Mouse (Mus musculus) gastrocnemius, adult 2 months (tissue): Measurements from ENCODE around the gene Ptch2. TPM values are rescaled to one million over a fixed set of nuclear protein-coding genes. Genes with fewer than 3 reads are reported as not detected.

Source experiments
- DNase-seq: peaks from one replicate; pipeline ENCODE4 v3.0.0; 2022
- H3K27ac ChIP-seq: fragments of 200-600 bp; 2 replicates; pipeline ENCODE4 v1.8.1; 2022; ENCODE audit warnings: mild to moderate bottlenecking
- H3K4me3 ChIP-seq: fragments of 200-600 bp; 2 replicates; pipeline ENCODE4 v1.8.1; 2022; ENCODE audit warnings: mild to moderate bottlenecking, moderate library complexity
- CTCF ChIP-seq: fragments of 200-600 bp; IDR thresholded peaks from 2 replicates; pipeline ENCODE4 v1.8.1; 2022; ENCODE audit warnings: antibody characterized with exemption, mild to moderate bottlenecking, moderate library complexity
- intact Hi-C: fragments of 180-260 bp; cut with DNase I; formaldehyde crosslinking; loops from one replicate; pipeline ENCODE4 v1.15.1; 2025
- total RNA-seq, 2 experiments: library from RNA; stranded (reverse); gene quantifications; 2 replicates each; pipeline ENCODE4 v1.2.3; 2021

Gene Ptch2
- total RNA-seq, 2 experiments from 2014 or later = 0.22 to 0.54 TPM

DNA sequence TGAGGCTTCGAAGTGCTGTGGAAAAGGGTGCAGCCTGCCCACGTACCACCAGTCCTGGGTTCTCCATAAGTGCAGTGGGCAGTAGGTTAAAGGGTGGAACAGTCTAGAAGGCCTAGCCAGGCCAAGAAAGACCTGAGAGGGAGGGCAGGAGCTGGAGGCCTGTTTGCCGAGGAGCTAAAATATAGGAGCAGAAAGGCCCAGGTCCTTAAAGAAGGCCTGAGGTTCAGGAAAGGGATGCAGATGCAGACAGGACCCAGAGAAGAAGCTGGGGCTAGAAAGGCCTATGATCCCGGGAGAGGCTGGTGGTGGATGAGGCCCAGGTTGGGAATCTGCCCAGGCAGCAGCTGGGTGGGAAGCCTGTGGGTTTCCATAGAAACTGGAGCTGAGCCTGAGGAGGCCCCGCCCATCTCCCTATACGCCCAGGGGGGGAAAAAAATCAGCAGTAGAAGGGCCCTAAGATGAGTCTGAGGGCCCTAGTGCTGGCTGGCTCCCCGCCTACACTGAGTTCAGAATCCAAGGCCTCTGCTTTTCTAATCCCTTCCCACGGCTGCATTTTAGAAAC, 29.6 kb downstream of the Ptch2 start, which contains the start of gene Btbd19:
Btbd19 (minus strand) TSS at position 378 of the 562 bp plus-strand sequence.
- intact Hi-C loops = no loop called here
- DNase-seq = peak; percentile 83
- TF ChIP-seq CTCF = no peak
- Histone ChIP-seq H3K4me3 (peak within 1 kb of the TSS; percentile 54), H3K27ac (peak within 1 kb of the TSS; percentile 92)

- H3K27ac ChIP-seq = peak overlapping the region; percentile 92
- intact Hi-C loops = no loop called here
- TF ChIP-seq CTCF = no peak
- peak overlapping the region; percentile 54 for H3K4me3 ChIP-seq
- DNase-seq = peak; percentile 86
These were observed 30.2 kb downstream of the Ptch2 start for GRCm38 (mm10) chr4:117125910-117126674.

DNA sequence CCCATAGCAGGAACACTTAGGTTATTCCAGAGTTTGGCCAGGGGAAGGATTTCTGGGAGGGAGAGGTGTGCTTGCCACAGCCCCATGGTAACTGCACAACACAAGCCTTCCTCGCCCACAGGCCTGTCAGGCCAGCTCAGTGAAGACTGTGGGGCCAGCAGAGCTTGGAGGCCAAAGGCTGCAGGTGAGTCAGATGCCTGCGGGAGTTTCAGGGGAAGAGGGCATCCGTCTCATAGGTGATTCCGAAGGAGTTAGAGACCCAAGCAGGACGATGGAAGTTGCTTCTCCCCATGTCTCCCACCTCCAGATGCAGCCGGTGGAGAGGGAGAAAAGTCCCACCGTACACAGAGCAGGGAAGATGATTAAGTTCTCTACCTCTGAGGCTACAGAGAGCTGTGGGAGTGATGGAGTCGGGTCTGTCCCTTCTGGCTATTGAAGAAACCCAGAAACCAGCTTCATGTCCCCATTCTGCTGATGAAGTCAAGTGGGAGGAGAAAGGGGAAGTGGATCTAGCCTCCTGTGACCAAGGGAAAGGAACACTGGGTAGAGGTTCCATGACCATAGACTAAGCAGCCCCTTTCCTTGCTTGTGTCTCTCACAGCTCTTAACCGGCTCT, 30.9 kb downstream of the Ptch2 start, which contains the start of gene Tctex1d4:
Tctex1d4 (plus strand) TSS at position 120 of the 616 bp plus-strand sequence.
- Histone ChIP-seq H3K27ac (peak within 1 kb of the TSS; percentile 92), H3K4me3 (peak within 1 kb of the TSS; percentile 54)
- TF ChIP-seq CTCF = no peak
- no peak for DNase-seq
- intact Hi-C loops = no loop called here

DNA sequence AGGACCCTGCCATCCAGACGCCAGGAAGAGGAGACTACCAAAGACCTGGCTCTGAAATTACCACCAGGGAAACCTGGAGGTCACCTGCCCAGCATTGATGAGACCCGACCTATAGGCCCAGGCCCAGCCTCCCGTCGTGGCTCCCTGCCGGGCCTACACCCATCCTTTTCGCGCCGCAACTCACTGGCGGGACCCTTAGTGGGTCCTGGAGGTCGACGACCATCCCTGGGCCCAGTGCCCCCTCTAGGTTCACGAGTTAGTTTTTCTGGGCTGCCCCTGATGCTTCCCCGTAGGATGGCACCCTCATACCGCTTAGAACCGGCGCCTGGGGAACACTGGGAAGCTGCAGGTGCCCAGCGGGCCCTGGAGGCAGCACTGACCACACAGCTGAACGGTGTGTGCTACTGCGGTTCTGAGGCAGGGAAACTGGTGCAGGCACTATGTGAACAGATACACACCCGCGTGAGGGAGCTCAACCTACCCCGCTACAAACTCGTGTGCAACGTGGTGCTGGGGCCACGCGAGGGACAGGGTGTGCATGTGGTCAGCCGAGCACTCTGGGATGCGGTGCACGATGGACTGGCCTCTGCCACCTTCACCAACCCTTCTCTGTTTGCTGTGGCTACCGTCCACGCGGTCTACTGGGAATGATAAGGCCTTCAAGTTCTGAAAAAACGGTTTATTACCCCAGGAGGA, 32.3 kb downstream of the Ptch2 start:
- DNase-seq = no peak
- intact Hi-C loops = no loop called here
- no peak overlapping the region for H3K4me3 ChIP-seq
- peak overlapping the region; percentile 92; the same call in 1 of the 2 replicates for H3K27ac ChIP-seq
- TF ChIP-seq CTCF = no peak

GRCm38 (mm10) chr4:117130790-117131189, 34.9 kb downstream of the Ptch2 start:
- no peak for DNase-seq
- Histone ChIP-seq H3K4me3 (no peak overlapping the region), H3K27ac (no peak overlapping the region)
- intact Hi-C loops = no loop called here
- TF ChIP-seq CTCF = no peak

- no peak for TF ChIP-seq CTCF
- intact Hi-C loops = no loop called here
- no peak for DNase-seq
- Histone ChIP-seq H3K27ac (no peak overlapping the region), H3K4me3 (no peak overlapping the region)
These were observed 35.3 kb downstream of the Ptch2 start for GRCm38 (mm10) chr4:117131198-117131597.

GRCm38 (mm10) chr4:117131890-117132793, 36.3 kb downstream of the Ptch2 start:
- intact Hi-C loops = no loop called here
- no peak for TF ChIP-seq CTCF
- Histone ChIP-seq H3K4me3 (peak overlapping the region; percentile 95), H3K27ac (no peak overlapping the region)
- DNase-seq = no peak

- intact Hi-C loops = no loop called here
- H3K27ac ChIP-seq = no peak overlapping the region; the same call in 1 of the 2 replicates
- peak overlapping the region; percentile 95 for H3K4me3 ChIP-seq
- DNase-seq = no peak
- no peak for TF ChIP-seq CTCF
These were observed 36.9 kb downstream of the Ptch2 start for GRCm38 (mm10) chr4:117132794-117133143.

- Histone ChIP-seq H3K4me3 (peak overlapping the region; percentile 95), H3K27ac (peak overlapping the region; percentile 82)
- TF ChIP-seq CTCF = no peak
- no peak for DNase-seq
- intact Hi-C loops = no loop called here
These were observed 37.5 kb downstream of the Ptch2 start for GRCm38 (mm10) chr4:117133366-117133796.

DNA sequence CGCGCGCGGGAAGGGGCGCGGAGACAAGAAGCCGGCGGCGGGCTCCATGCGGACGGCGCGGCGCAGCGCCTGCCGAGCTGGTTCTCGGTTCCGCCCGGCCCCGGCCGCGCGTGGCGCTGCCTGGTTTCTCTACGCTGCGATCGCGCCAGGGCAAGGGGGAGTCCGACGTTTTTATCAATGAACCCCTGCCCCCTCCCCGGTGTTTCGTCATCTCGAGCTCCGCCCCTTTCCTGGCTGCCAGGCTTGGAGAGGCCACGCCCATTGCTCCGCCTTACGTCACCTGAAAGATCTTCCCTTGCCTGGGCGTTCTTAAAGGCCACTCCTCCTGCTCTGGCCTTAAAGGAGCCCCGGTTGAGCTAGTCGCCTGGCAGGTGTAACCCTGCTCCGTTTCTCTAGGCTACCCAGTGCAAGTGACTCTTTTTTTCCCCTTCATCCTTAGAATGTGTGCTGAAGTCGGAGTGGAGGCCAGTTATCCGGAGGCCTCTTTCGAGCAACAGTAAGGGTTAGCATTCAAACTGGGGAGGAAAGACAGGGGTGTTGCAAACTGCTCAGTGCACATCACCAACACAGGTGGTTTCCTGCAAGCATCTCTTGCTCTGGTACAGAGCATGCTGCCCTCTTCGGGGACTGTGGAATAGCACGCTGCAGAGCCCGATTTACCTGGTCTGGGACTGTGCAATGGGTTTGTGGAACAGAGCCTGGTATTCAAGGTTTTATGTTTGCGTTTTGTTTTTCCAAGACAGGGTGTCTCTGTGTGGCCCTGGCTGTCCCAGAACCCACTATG, 38.1 kb downstream of the Ptch2 start, which contains the start of gene Plk3:
Plk3 (minus strand) TSS at position 147 of the 784 bp plus-strand sequence.
- peak within 1 kb of the TSS; percentile 95 for H3K4me3 ChIP-seq
- H3K27ac ChIP-seq = peak within 1 kb of the TSS; percentile 82
- DNase-seq = peak; percentile 96
- intact Hi-C loops = no loop called here
- peak; percentile 6; the same call in 1 of the 2 replicates for TF ChIP-seq CTCF

- peak overlapping the region; percentile 95; the same call in 1 of the 2 replicates for H3K4me3 ChIP-seq
- peak overlapping the region; percentile 82 for H3K27ac ChIP-seq
- TF ChIP-seq CTCF = no peak
- DNase-seq = no peak
- intact Hi-C loops = no loop called here
These were observed 38.7 kb downstream of the Ptch2 start for GRCm38 (mm10) chr4:117134601-117134995.
